Mouse (Mus musculus): ENCODE data around the gene Gm11487.
"Not testable (repeated sequence)": the region's sequence is repeated elsewhere in the genome, so short reads cannot be mapped to it uniquely, and the experiment has no call there.

Gene Gm11487

GRCm38 (mm10) chr4:73404972-73405371, at the start of gene Gm11487:
TSS of gene Gm11487 (minus strand) at chr4:73405072.
- DNase-seq (ENCODE audit: low spot score in 2 of 2) = not testable (repeated sequence)

GRCm38 (mm10) chr4:73444715-73445114, 39.8 kb upstream of the Gm11487 start:
- peak in 1 of 2 experiments; percentile 1 for DNase-seq (ENCODE audit: low spot score in 2 of 2)

- no peak for DNase-seq (ENCODE audit: low spot score in 2 of 2)
Observed at GRCm38 (mm10) chr4:73442568-73442967, 37.7 kb upstream of the Gm11487 start.

GRCm38 (mm10) chr4:73425903-73426302, 21.0 kb upstream of the Gm11487 start:
- DNase-seq (ENCODE audit: low spot score in 2 of 2) = no peak

GRCm38 (mm10) chr4:73423049-73423448, 18.2 kb upstream of the Gm11487 start:
- no peak for DNase-seq (ENCODE audit: low spot score in 2 of 2)

DNA sequence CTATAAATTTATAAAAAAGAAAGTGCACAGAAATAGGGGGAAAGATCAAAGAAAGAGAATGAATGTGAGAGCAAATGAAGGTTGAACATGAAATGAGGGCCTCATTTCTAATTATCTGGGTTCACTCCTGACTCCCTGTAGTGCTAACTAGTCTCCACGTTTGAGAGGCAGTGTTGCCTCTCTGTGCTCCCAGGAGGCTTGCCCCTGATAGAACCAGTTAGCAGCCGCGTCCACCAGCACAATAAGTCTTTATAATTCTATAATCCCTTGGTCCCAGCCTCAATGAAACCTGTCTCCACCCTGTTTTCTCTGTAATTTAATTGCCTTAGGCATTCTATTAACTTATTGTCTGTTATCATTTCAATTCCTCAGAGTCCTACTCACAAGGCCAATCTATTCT, 38.3 kb downstream of the Gm11487 start:
- no peak for DNase-seq (ENCODE audit: low spot score in 2 of 2)

Measured in right cerebral cortex, postnatal 36 days (tissue).